Mouse (Mus musculus) brain, adult 2 months (tissue): Measurements from ENCODE around the gene Auts2.

ENCODE experiments used
- DNase-seq: peaks from one replicate; pipeline ENCODE4 v3.0.0; 2011; ENCODE audit warnings: low read depth, low spot score

Gene Auts2

GRCm38 (mm10) chr5:132323608-132324007, 219.5 kb downstream of the Auts2 start:
- DNase-seq = no peak

- DNase-seq = no peak
Observed at GRCm38 (mm10) chr5:132322971-132323370, 220.2 kb downstream of the Auts2 start.

GRCm38 (mm10) chr5:132318026-132318765, 224.9 kb downstream of the Auts2 start:
- peak; percentile 53 for DNase-seq

- no peak for DNase-seq
Observed at GRCm38 (mm10) chr5:132316897-132317296, 226.2 kb downstream of the Auts2 start.

GRCm38 (mm10) chr5:132314300-132314699, 228.8 kb downstream of the Auts2 start:
- peak; percentile 80 for DNase-seq

GRCm38 (mm10) chr5:132307000-132307399, 236.1 kb downstream of the Auts2 start:
- peak; percentile 37 for DNase-seq

- DNase-seq = peak; percentile 58
Observed at GRCm38 (mm10) chr5:132305354-132305934, 237.7 kb downstream of the Auts2 start.

GRCm38 (mm10) chr5:132302778-132303177, 240.4 kb downstream of the Auts2 start:
- DNase-seq = no peak

- DNase-seq = no peak
Observed at GRCm38 (mm10) chr5:132300794-132301193, 242.3 kb downstream of the Auts2 start.

- peak; percentile 74 for DNase-seq
Observed at GRCm38 (mm10) chr5:132299716-132300115, 243.4 kb downstream of the Auts2 start.

- DNase-seq = no peak
Observed at GRCm38 (mm10) chr5:132298996-132299395, 244.1 kb downstream of the Auts2 start.

- no peak for DNase-seq
Observed at GRCm38 (mm10) chr5:132297309-132297708, 245.8 kb downstream of the Auts2 start.

- no peak for DNase-seq
Observed at GRCm38 (mm10) chr5:132294469-132294868, 248.7 kb downstream of the Auts2 start.

GRCm38 (mm10) chr5:132292932-132293331, 250.2 kb downstream of the Auts2 start:
- no peak for DNase-seq

GRCm38 (mm10) chr5:132290606-132291535, 252.3 kb downstream of the Auts2 start:
- peak; percentile 18 for DNase-seq

GRCm38 (mm10) chr5:132283741-132284140, 259.4 kb downstream of the Auts2 start:
- no peak for DNase-seq

- DNase-seq = peak; percentile 48
Observed at GRCm38 (mm10) chr5:132274098-132274898, 268.8 kb downstream of the Auts2 start.

GRCm38 (mm10) chr5:132272132-132272531, 271.0 kb downstream of the Auts2 start:
- no peak for DNase-seq

GRCm38 (mm10) chr5:132270896-132271295, 272.2 kb downstream of the Auts2 start:
- no peak for DNase-seq

- DNase-seq = no peak
Observed at GRCm38 (mm10) chr5:132270074-132270473, 273.1 kb downstream of the Auts2 start.

GRCm38 (mm10) chr5:132268351-132268967, 274.7 kb downstream of the Auts2 start:
- DNase-seq = peak; percentile 43
